Mouse (Mus musculus) G1E (cell line): Measurements from ENCODE around the gene Vangl1.

ENCODE experiments used
- CTCF ChIP-seq: IDR thresholded peaks from 2 replicates; pipeline ENCODE4 v1.5.1; 2012; ENCODE audit warnings: low read depth, low read length, inconsistent platforms, mixed read lengths
- GATA1 ChIP-seq: IDR thresholded peaks from 2 replicates; pipeline ENCODE4 v1.6.1; 2012; ENCODE audit warnings: borderline replicate concordance, low read length, inconsistent platforms, mixed read lengths
- GATA2 ChIP-seq: IDR thresholded peaks from 2 replicates; pipeline ENCODE4 v1.6.1; 2012; ENCODE audit warnings: low read depth, low read length, inconsistent platforms, borderline replicate concordance
- POLR2AphosphoS5 ChIP-seq: IDR thresholded peaks from 2 replicates; pipeline ENCODE4 v1.6.1; 2012; ENCODE audit warnings: low read depth, low read length, inconsistent platforms; ENCODE audit not compliant: insufficient replicate concordance
- TAL1 ChIP-seq: conservative IDR thresholded peaks from 2 replicates; pipeline ENCODE4 v1.6.1; 2012; ENCODE audit warnings: low read depth, low read length, inconsistent platforms, mixed read lengths

GRCm38 (mm10) chr3:102192621-102193020 lies 11.9 kb downstream of the Vangl1 start:
- TF ChIP-seq TAL1 = no peak
- TF ChIP-seq CTCF = no peak
- TF ChIP-seq GATA2 = no peak
- no peak for TF ChIP-seq GATA1
- no peak for TF ChIP-seq POLR2AphosphoS5
